Mouse (Mus musculus): ENCODE measurements around the gene Noa1. TPM values are rescaled to one million over a fixed set of nuclear protein-coding genes. Genes with fewer than 3 reads are reported as not detected.

The Noa1 gene
- polyA plus RNA-seq, 1 experiment from 2014 or later = 30.2 TPM

GRCm38 (mm10) chr5:77253154-77253553, 56.7 kb downstream of the Noa1 start:
- DNase-seq (ENCODE audit: low spot score) = no peak
- H3K27ac ChIP-seq (ENCODE audit: low read depth, low read length) = no peak overlapping the region
- H3K9me3 ChIP-seq (replicated peaks; ENCODE audit: control insufficient read depth, low read length) = no peaks in the 10 kb centered on the region
- H3K27me3 ChIP-seq (replicated peaks; ENCODE audit: control insufficient read depth, insufficient read depth, low read length) = no peaks in the 10 kb centered on the region
- no peak overlapping the region for H3K4me3 ChIP-seq (ENCODE audit: low read depth, low read length)
- no peak for ATAC-seq
- no peak overlapping the region for H3K9ac ChIP-seq (ENCODE audit: low read length)
- no peak overlapping the region for H3K4me2 ChIP-seq (ENCODE audit: low read length)
- 86% methylated on average over 1 of the region's 1 CpGs for WGBS
- no peaks in the 10 kb centered on the region for H3K36me3 ChIP-seq (ENCODE audit: control insufficient read depth, insufficient read depth, low read length)
- no peaks in the 10 kb centered on the region for H3K4me1 ChIP-seq (ENCODE audit: control insufficient read depth, insufficient read depth, low read length)

GRCm38 (mm10) chr5:77252115-77252827, 57.6 kb downstream of the Noa1 start:
- no peaks in the 10 kb centered on the region for H3K27me3 ChIP-seq (replicated peaks; ENCODE audit: control insufficient read depth, insufficient read depth, low read length)
- no peak overlapping the region for H3K4me3 ChIP-seq (ENCODE audit: low read depth, low read length)
- no peak overlapping the region for H3K27ac ChIP-seq (ENCODE audit: low read depth, low read length)
- WGBS = 59% methylated on average over 8 of the region's 8 CpGs
- ATAC-seq = no peak
- no peak overlapping the region for H3K9ac ChIP-seq (ENCODE audit: low read length)
- no peak overlapping the region for H3K4me2 ChIP-seq (ENCODE audit: low read length)
- H3K4me1 ChIP-seq (ENCODE audit: control insufficient read depth, insufficient read depth, low read length) = no peaks in the 10 kb centered on the region
- DNase-seq (ENCODE audit: low spot score) = no peak
- H3K36me3 ChIP-seq (ENCODE audit: control insufficient read depth, insufficient read depth, low read length) = no peaks in the 10 kb centered on the region
- H3K9me3 ChIP-seq (replicated peaks; ENCODE audit: control insufficient read depth, low read length) = no peaks in the 10 kb centered on the region

- ATAC-seq (no peak), DNase-seq (ENCODE audit: low spot score) (no peak)
- Histone ChIP-seq H3K9me3 (replicated peaks; ENCODE audit: control insufficient read depth, low read length) (no peaks in the 10 kb centered on the region), H3K27ac (ENCODE audit: low read depth, low read length) (no peak overlapping the region), H3K36me3 (ENCODE audit: control insufficient read depth, insufficient read depth, low read length) (no peaks in the 10 kb centered on the region), H3K9ac (ENCODE audit: low read length) (no peak overlapping the region), H3K4me1 (ENCODE audit: control insufficient read depth, insufficient read depth, low read length) (no peaks in the 10 kb centered on the region), H3K27me3 (replicated peaks; ENCODE audit: control insufficient read depth, insufficient read depth, low read length) (no peaks in the 10 kb centered on the region), H3K4me3 (ENCODE audit: low read depth, low read length) (no peak overlapping the region), H3K4me2 (ENCODE audit: low read length) (no peak overlapping the region)
- 23% methylated on average over 5 of the region's 5 CpGs for WGBS
These were observed 58.2 kb downstream of the Noa1 start for GRCm38 (mm10) chr5:77251656-77252055.

- Histone ChIP-seq H3K4me2 (ENCODE audit: low read length) (no peak overlapping the region), H3K9ac (ENCODE audit: low read length) (no peak overlapping the region), H3K4me1 (ENCODE audit: control insufficient read depth, insufficient read depth, low read length) (peaks cover 7% of the 10 kb centered on the region), H3K36me3 (ENCODE audit: control insufficient read depth, insufficient read depth, low read length) (no peaks in the 10 kb centered on the region), H3K4me3 (ENCODE audit: low read depth, low read length) (no peak overlapping the region), H3K27ac (ENCODE audit: low read depth, low read length) (no peak overlapping the region), H3K9me3 (replicated peaks; ENCODE audit: control insufficient read depth, low read length) (no peaks in the 10 kb centered on the region), H3K27me3 (replicated peaks; ENCODE audit: control insufficient read depth, insufficient read depth, low read length) (no peaks in the 10 kb centered on the region)
- ATAC-seq (no peak), DNase-seq (ENCODE audit: low spot score) (no peak)
- WGBS = 61% methylated on average over 9 of the region's 9 CpGs
These were observed 59.8 kb downstream of the Noa1 start for GRCm38 (mm10) chr5:77250083-77250482.

GRCm38 (mm10) chr5:77245787-77246671, 63.9 kb downstream of the Noa1 start:
- peak; percentile 57 for DNase-seq (ENCODE audit: low spot score)
- Histone ChIP-seq H3K27ac (ENCODE audit: low read depth, low read length) (no peak overlapping the region), H3K36me3 (ENCODE audit: control insufficient read depth, insufficient read depth, low read length) (no peaks in the 10 kb centered on the region), H3K9me3 (replicated peaks; ENCODE audit: control insufficient read depth, low read length) (no peaks in the 10 kb centered on the region), H3K4me2 (ENCODE audit: low read length) (peak overlapping the region; percentile 30), H3K9ac (ENCODE audit: low read length) (peak overlapping the region; percentile 35; the same call in 1 of the 2 replicates), H3K27me3 (replicated peaks; ENCODE audit: control insufficient read depth, insufficient read depth, low read length) (no peaks in the 10 kb centered on the region), H3K4me3 (ENCODE audit: low read depth, low read length) (no peak overlapping the region), H3K4me1 (ENCODE audit: control insufficient read depth, insufficient read depth, low read length) (peaks cover 7% of the 10 kb centered on the region)
- 20% methylated on average over 26 of the region's 26 CpGs for WGBS
- ATAC-seq = peak; percentile 67

GRCm38 (mm10) chr5:77245463-77245786, 64.5 kb downstream of the Noa1 start:
- ATAC-seq = peak; percentile 8
- Histone ChIP-seq H3K4me2 (ENCODE audit: low read length) (peak overlapping the region; percentile 30), H3K27ac (ENCODE audit: low read depth, low read length) (no peak overlapping the region), H3K9me3 (replicated peaks; ENCODE audit: control insufficient read depth, low read length) (no peaks in the 10 kb centered on the region), H3K4me1 (ENCODE audit: control insufficient read depth, insufficient read depth, low read length) (peaks cover 7% of the 10 kb centered on the region), H3K27me3 (replicated peaks; ENCODE audit: control insufficient read depth, insufficient read depth, low read length) (no peaks in the 10 kb centered on the region), H3K36me3 (ENCODE audit: control insufficient read depth, insufficient read depth, low read length) (no peaks in the 10 kb centered on the region), H3K9ac (ENCODE audit: low read length) (no peak overlapping the region), H3K4me3 (ENCODE audit: low read depth, low read length) (no peak overlapping the region)
- DNase-seq (ENCODE audit: low spot score) = no peak
- 27% methylated on average over 7 of the region's 7 CpGs for WGBS

- Histone ChIP-seq H3K4me2 (ENCODE audit: low read length) (no peak overlapping the region), H3K4me3 (ENCODE audit: low read depth, low read length) (no peak overlapping the region), H3K27ac (ENCODE audit: low read depth, low read length) (no peak overlapping the region), H3K36me3 (ENCODE audit: control insufficient read depth, insufficient read depth, low read length) (no peaks in the 10 kb centered on the region), H3K9ac (ENCODE audit: low read length) (no peak overlapping the region), H3K9me3 (replicated peaks; ENCODE audit: control insufficient read depth, low read length) (no peaks in the 10 kb centered on the region), H3K4me1 (ENCODE audit: control insufficient read depth, insufficient read depth, low read length) (peaks cover 7% of the 10 kb centered on the region), H3K27me3 (replicated peaks; ENCODE audit: control insufficient read depth, insufficient read depth, low read length) (no peaks in the 10 kb centered on the region)
- ATAC-seq = no peak
- peak; percentile 37 for DNase-seq (ENCODE audit: low spot score)
- WGBS = 34% methylated on average over 8 of the region's 8 CpGs
These were observed 65.4 kb downstream of the Noa1 start for GRCm38 (mm10) chr5:77244331-77244987.

Measured in forebrain, embryonic 14.5 days (tissue).